Mouse (Mus musculus) limb, embryonic 14.5 days (tissue): Measurements from ENCODE around the gene Acsl6. TPM values are rescaled to one million over a fixed set of nuclear protein-coding genes. Genes with fewer than 3 reads are reported as not detected.
"Not testable (repeated sequence)": the region's sequence is repeated elsewhere in the genome, so short reads cannot be mapped to it uniquely, and the experiment has no call there.

Experiments used
- ATAC-seq: fragments of 200-750 bp; cut with Nextera tagmentation; 2 replicates; pipeline ENCODE4 v1.8.0; 2017; ENCODE audit warnings: low read depth, moderate number of reproducible peaks, moderate TSS enrichment; ENCODE audit not compliant: low FRiP score
- DNase-seq: peaks from one replicate; pipeline ENCODE4 v3.0.0-alpha.2; 2015; ENCODE audit warnings: low spot score
- H3K27ac ChIP-seq: fragments of 300-500 bp; sonication (generic); replicated peaks from 2 replicates; pipeline ENCODE4 v1.5.1; 2014; ENCODE audit warnings: low read depth, mild to moderate bottlenecking, low read length, moderate library complexity, mixed read lengths
- H3K27me3 ChIP-seq: fragments of 300-500 bp; sonication (generic); 2 replicates; pipeline ENCODE4 v1.6.1; 2014; ENCODE audit warnings: low read length, mixed read lengths; ENCODE audit not compliant: control insufficient read depth, insufficient read depth
- H3K36me3 ChIP-seq: fragments of 300-500 bp; sonication (generic); 2 replicates; pipeline ENCODE4 v1.6.1; 2014; ENCODE audit warnings: mild to moderate bottlenecking, low read length, moderate library complexity, mixed read lengths; ENCODE audit not compliant: control insufficient read depth, insufficient read depth
- H3K4me1 ChIP-seq: fragments of 300-500 bp; sonication (generic); 2 replicates; pipeline ENCODE4 v1.6.1; 2014; ENCODE audit warnings: antibody characterized with exemption, low read length, mixed read lengths; ENCODE audit not compliant: control insufficient read depth, insufficient read depth
- H3K4me2 ChIP-seq: fragments of 300-500 bp; sonication (generic); replicated peaks from 2 replicates; pipeline ENCODE4 v1.6.1; 2014; ENCODE audit warnings: low read depth, mild to moderate bottlenecking, low read length, moderate library complexity; ENCODE audit not compliant: severe bottlenecking
- H3K4me3 ChIP-seq: fragments of 300-500 bp; sonication (generic); replicated peaks from 2 replicates; pipeline ENCODE4 v1.5.1; 2014; ENCODE audit warnings: low read length
- H3K9ac ChIP-seq: fragments of 300-500 bp; sonication (generic); 2 replicates; pipeline ENCODE4 v1.6.1; 2014; ENCODE audit warnings: mild to moderate bottlenecking, low read depth, low read length, moderate library complexity; ENCODE audit not compliant: severe bottlenecking
- H3K9me3 ChIP-seq: fragments of 300-500 bp; sonication (generic); 2 replicates; pipeline ENCODE4 v1.6.1; 2016; ENCODE audit warnings: low read length; ENCODE audit not compliant: control insufficient read depth
- POLR2A ChIP-seq: fragments of 200-500 bp; IDR thresholded peaks from 2 replicates; pipeline ENCODE4 v1.8.0; 2012; ENCODE audit warnings: inconsistent platforms, mild to moderate bottlenecking, moderate library complexity, borderline replicate concordance; ENCODE audit not compliant: insufficient read depth, insufficient read length; ENCODE audit errors: extremely low read depth
- WGBS: fragments of 180-500 bp; shearing (Covaris S2); extraction: QIAGEN DNeasy Blood & Tissue Kit; methylation state at CpG from one replicate; pipeline ENCODE4 v1.1.7; 2014; 5-methylcytosine and 5-hydroxymethylcytosine counted together
- polyA plus RNA-seq, 2 experiments: library from polyadenylated mRNA; depleted of rRNA in 1 of 2; stranded (reverse) in 1 of 2; unstranded in 1 of 2; fragments of >200 nt; fragmentation: Nextera tagmentation in 1 of 2; extraction: Ambion mirVana in 1 of 2; gene quantifications; 2 replicates each; pipeline versions ENCODE4 v1.2.1 to v1.2.3; 2012 to 2014

Acsl6 gene
- polyA plus RNA-seq, 2 experiments: 0.47 to 0.91 TPM

- Histone ChIP-seq H3K4me1 (no peaks in the 10 kb centered on the region), H3K4me2 (no peak overlapping the region), H3K9ac (no peak overlapping the region), H3K4me3 (no peak overlapping the region), H3K27me3 (no peaks in the 10 kb centered on the region), H3K27ac (no peak overlapping the region), H3K9me3 (no peaks in the 10 kb centered on the region), H3K36me3 (no peaks in the 10 kb centered on the region)
- 63% methylated on average over 12 of the region's 12 CpGs for WGBS
- ATAC-seq (no peak), DNase-seq (no peak)
- TF ChIP-seq POLR2A: no peak
These were observed 9.4 kb upstream of the Acsl6 start for GRCm38 (mm10) chr11:54293980-54294807.

GRCm38 (mm10) chr11:54295971-54296370, 7.6 kb upstream of the Acsl6 start:
- H3K27me3 ChIP-seq: no peaks in the 10 kb centered on the region
- no peaks in the 10 kb centered on the region for H3K9me3 ChIP-seq
- no peak overlapping the region for H3K4me2 ChIP-seq
- H3K9ac ChIP-seq: no peak overlapping the region
- H3K27ac ChIP-seq: no peak overlapping the region
- 85% methylated on average over 4 of the region's 4 CpGs for WGBS
- DNase-seq (no peak), ATAC-seq (no peak)
- TF ChIP-seq POLR2A: no peak
- no peaks in the 10 kb centered on the region for H3K36me3 ChIP-seq
- no peaks in the 10 kb centered on the region for H3K4me1 ChIP-seq
- H3K4me3 ChIP-seq: no peak overlapping the region

GRCm38 (mm10) chr11:54296734-54297133, 6.9 kb upstream of the Acsl6 start:
- no peaks in the 10 kb centered on the region for H3K9me3 ChIP-seq
- TF ChIP-seq POLR2A: no peak
- no peaks in the 10 kb centered on the region for H3K27me3 ChIP-seq
- no peak overlapping the region for H3K4me2 ChIP-seq
- ATAC-seq (no peak), DNase-seq (no peak)
- no peak overlapping the region for H3K9ac ChIP-seq
- no peak overlapping the region for H3K4me3 ChIP-seq
- H3K4me1 ChIP-seq: no peaks in the 10 kb centered on the region
- no peaks in the 10 kb centered on the region for H3K36me3 ChIP-seq
- no peak overlapping the region for H3K27ac ChIP-seq
- WGBS: 100% methylated on average over 1 of the region's 1 CpGs

GRCm38 (mm10) chr11:54297471-54297870, 6.1 kb upstream of the Acsl6 start:
- H3K27ac ChIP-seq, ATAC-seq, H3K9ac ChIP-seq, H3K4me1 ChIP-seq, H3K4me3 ChIP-seq, H3K27me3 ChIP-seq, H3K36me3 ChIP-seq, H3K9me3 ChIP-seq, H3K4me2 ChIP-seq, DNase-seq: not testable (repeated sequence)
- 86% methylated on average over 2 of the region's 2 CpGs for WGBS

GRCm38 (mm10) chr11:54298777-54299176, 4.8 kb upstream of the Acsl6 start:
- no peak for TF ChIP-seq POLR2A
- H3K27me3 ChIP-seq: peaks cover 4% of the 10 kb centered on the region
- no peaks in the 10 kb centered on the region for H3K9me3 ChIP-seq
- H3K9ac ChIP-seq: no peak overlapping the region
- H3K4me2 ChIP-seq: no peak overlapping the region
- no peak overlapping the region for H3K27ac ChIP-seq
- no peaks in the 10 kb centered on the region for H3K4me1 ChIP-seq
- no peak for DNase-seq
- H3K4me3 ChIP-seq: no peak overlapping the region
- no peaks in the 10 kb centered on the region for H3K36me3 ChIP-seq
- no peak for ATAC-seq

- no peak for ATAC-seq
- no peaks in the 10 kb centered on the region for H3K9me3 ChIP-seq
- no peak overlapping the region for H3K9ac ChIP-seq
- H3K27ac ChIP-seq: no peak overlapping the region
- WGBS: 87% methylated on average over 8 of the region's 8 CpGs
- no peak overlapping the region for H3K4me3 ChIP-seq
- peaks cover 8% of the 10 kb centered on the region for H3K27me3 ChIP-seq
- TF ChIP-seq POLR2A: no peak
- DNase-seq: no peak
- H3K4me1 ChIP-seq: no peaks in the 10 kb centered on the region
- H3K36me3 ChIP-seq: no peaks in the 10 kb centered on the region
- no peak overlapping the region for H3K4me2 ChIP-seq
These were observed 1.6 kb upstream of the Acsl6 start for GRCm38 (mm10) chr11:54301994-54302393.
